Mouse (Mus musculus) embryonic facial prominence, embryonic 11.5 days (tissue): Measurements from ENCODE around the gene Cdc5l. TPM values are rescaled to one million over a fixed set of nuclear protein-coding genes. Genes with fewer than 3 reads are reported as not detected.

Experiments used
- ATAC-seq: fragments of 200-750 bp; cut with Nextera tagmentation; replicated peaks from 2 replicates; pipeline ENCODE4 v1.8.0; 2017; ENCODE audit warnings: low read depth; ENCODE audit not compliant: insufficient number of reproducible peaks, low FRiP score, low TSS enrichment
- DNase-seq: peaks from one replicate; pipeline ENCODE4 v3.0.0-alpha.2; 2015; ENCODE audit warnings: low spot score
- H3K27ac ChIP-seq: fragments of 300-500 bp; sonication (generic); replicated peaks from 2 replicates; pipeline ENCODE4 v1.5.1; 2014; ENCODE audit warnings: mild to moderate bottlenecking, low read depth, low read length, control low read depth
- H3K27me3 ChIP-seq: fragments of 300-500 bp; sonication (generic); 2 replicates; pipeline ENCODE4 v1.6.1; 2014; ENCODE audit warnings: mild to moderate bottlenecking, low read length, moderate library complexity, mixed read lengths; ENCODE audit not compliant: control insufficient read depth, insufficient read depth
- H3K36me3 ChIP-seq: fragments of 300-500 bp; sonication (generic); replicated peaks from 2 replicates; pipeline ENCODE4 v1.6.1; 2014; ENCODE audit warnings: low read depth, mild to moderate bottlenecking, low read length, moderate library complexity, mixed read lengths; ENCODE audit not compliant: control insufficient read depth, insufficient read depth
- H3K4me1 ChIP-seq: fragments of 300-500 bp; sonication (generic); 2 replicates; pipeline ENCODE4 v1.6.1; 2014; ENCODE audit warnings: low read length, mixed read lengths; ENCODE audit not compliant: control insufficient read depth, insufficient read depth
- H3K4me2 ChIP-seq: fragments of 300-500 bp; sonication (generic); 2 replicates; pipeline ENCODE4 v1.6.1; 2014; ENCODE audit warnings: low read depth, mild to moderate bottlenecking, control low read depth, low read length, moderate library complexity
- H3K4me3 ChIP-seq: fragments of 300-500 bp; sonication (generic); 2 replicates; pipeline ENCODE4 v1.5.1; 2014; ENCODE audit warnings: low read depth, low read length, control low read depth
- H3K9ac ChIP-seq: fragments of 300-500 bp; sonication (generic); replicated peaks from 2 replicates; pipeline ENCODE4 v1.6.1; 2014; ENCODE audit warnings: mild to moderate bottlenecking, control low read depth, low read length
- H3K9me3 ChIP-seq: fragments of 300-500 bp; sonication (generic); replicated peaks from 2 replicates; pipeline ENCODE4 v1.6.1; 2016; ENCODE audit warnings: mild to moderate bottlenecking, low read length, inconsistent platforms, mixed read lengths; ENCODE audit not compliant: control insufficient read depth
- WGBS: fragments of 180-500 bp; shearing (Covaris S2); extraction: QIAGEN DNeasy Blood & Tissue Kit; methylation state at CpG from one replicate; pipeline ENCODE4 v1.1.7; 2014; 5-methylcytosine and 5-hydroxymethylcytosine counted together
- polyA plus RNA-seq: library from polyadenylated mRNA; unstranded; fragments of >200 nt; fragmentation: Nextera tagmentation; extraction: Ambion mirVana; gene quantifications from 2 replicates; pipeline ENCODE4 v1.2.1, GENCODE M21; 2014

The Cdc5l gene
- polyA plus RNA-seq, 1 experiment from 2014 or later, result 97.6 TPM

GRCm38 (mm10) chr17:45468302-45468701 lies 34.8 kb upstream of the Cdc5l start:
- 81% methylated on average over 5 of the region's 5 CpGs for WGBS
- no peak overlapping the region for H3K27ac ChIP-seq
- DNase-seq (peak; percentile 4), ATAC-seq (no peak)
- no peaks in the 10 kb centered on the region for H3K4me1 ChIP-seq
- no peak overlapping the region for H3K4me3 ChIP-seq
- no peak overlapping the region for H3K4me2 ChIP-seq
- H3K36me3 ChIP-seq, result no peaks in the 10 kb centered on the region
- H3K9ac ChIP-seq, result no peak overlapping the region
- no peaks in the 10 kb centered on the region for H3K27me3 ChIP-seq
- H3K9me3 ChIP-seq, result no peaks in the 10 kb centered on the region

- Histone ChIP-seq H3K27ac (no peak overlapping the region), H3K9ac (no peak overlapping the region), H3K27me3 (no peaks in the 10 kb centered on the region), H3K9me3 (no peaks in the 10 kb centered on the region), H3K36me3 (no peaks in the 10 kb centered on the region), H3K4me3 (no peak overlapping the region), H3K4me2 (no peak overlapping the region), H3K4me1 (no peaks in the 10 kb centered on the region)
- 60% methylated on average over 2 of the region's 2 CpGs for WGBS
- no peak for ATAC-seq
- DNase-seq, result no peak
Measured at GRCm38 (mm10) chr17:45466701-45467100, 33.2 kb upstream of the Cdc5l start.

- ATAC-seq (no peak), DNase-seq (no peak)
- no peak overlapping the region for H3K9ac ChIP-seq
- WGBS, result 80% methylated on average over 9 of the region's 9 CpGs
- no peak overlapping the region for H3K27ac ChIP-seq
- H3K4me2 ChIP-seq, result no peak overlapping the region
- H3K27me3 ChIP-seq, result no peaks in the 10 kb centered on the region
- H3K36me3 ChIP-seq, result no peaks in the 10 kb centered on the region
- H3K9me3 ChIP-seq, result no peaks in the 10 kb centered on the region
- no peaks in the 10 kb centered on the region for H3K4me1 ChIP-seq
- H3K4me3 ChIP-seq, result no peak overlapping the region
Measured at GRCm38 (mm10) chr17:45464255-45464654, 30.7 kb upstream of the Cdc5l start.

- DNase-seq (no peak), ATAC-seq (no peak)
- Histone ChIP-seq H3K36me3 (no peaks in the 10 kb centered on the region), H3K4me3 (no peak overlapping the region), H3K9ac (no peak overlapping the region), H3K4me2 (no peak overlapping the region), H3K4me1 (no peaks in the 10 kb centered on the region), H3K9me3 (no peaks in the 10 kb centered on the region), H3K27ac (no peak overlapping the region), H3K27me3 (no peaks in the 10 kb centered on the region)
- 83% methylated on average over 4 of the region's 4 CpGs for WGBS
Measured at GRCm38 (mm10) chr17:45462506-45462905, 29.0 kb upstream of the Cdc5l start.

GRCm38 (mm10) chr17:45459062-45459461 lies 25.5 kb upstream of the Cdc5l start:
- Histone ChIP-seq H3K4me3 (no peak overlapping the region), H3K9me3 (no peaks in the 10 kb centered on the region), H3K36me3 (no peaks in the 10 kb centered on the region), H3K4me2 (no peak overlapping the region), H3K27me3 (no peaks in the 10 kb centered on the region), H3K27ac (no peak overlapping the region), H3K4me1 (no peaks in the 10 kb centered on the region), H3K9ac (no peak overlapping the region)
- no peak for DNase-seq
- no peak for ATAC-seq
- 91% methylated on average over 8 of the region's 8 CpGs for WGBS

GRCm38 (mm10) chr17:45458516-45458915 lies 25.0 kb upstream of the Cdc5l start:
- Histone ChIP-seq H3K9ac (no peak overlapping the region), H3K4me2 (no peak overlapping the region), H3K4me1 (no peaks in the 10 kb centered on the region), H3K36me3 (no peaks in the 10 kb centered on the region), H3K4me3 (no peak overlapping the region), H3K27ac (no peak overlapping the region), H3K27me3 (no peaks in the 10 kb centered on the region), H3K9me3 (no peaks in the 10 kb centered on the region)
- no peak for ATAC-seq
- 89% methylated on average over 4 of the region's 4 CpGs for WGBS
- no peak for DNase-seq

GRCm38 (mm10) chr17:45457487-45457886 lies 23.9 kb upstream of the Cdc5l start:
- H3K9me3 ChIP-seq, result no peaks in the 10 kb centered on the region
- H3K36me3 ChIP-seq, result no peaks in the 10 kb centered on the region
- DNase-seq, result no peak
- no peaks in the 10 kb centered on the region for H3K4me1 ChIP-seq
- WGBS, result 89% methylated on average over 5 of the region's 5 CpGs
- no peak overlapping the region for H3K4me3 ChIP-seq
- H3K4me2 ChIP-seq, result no peak overlapping the region
- ATAC-seq, result no peak
- H3K9ac ChIP-seq, result no peak overlapping the region
- H3K27me3 ChIP-seq, result no peaks in the 10 kb centered on the region
- H3K27ac ChIP-seq, result no peak overlapping the region

- H3K4me3 ChIP-seq, result no peak overlapping the region
- no peak overlapping the region for H3K9ac ChIP-seq
- H3K27ac ChIP-seq, result no peak overlapping the region
- no peaks in the 10 kb centered on the region for H3K27me3 ChIP-seq
- no peaks in the 10 kb centered on the region for H3K36me3 ChIP-seq
- ATAC-seq (no peak), DNase-seq (no peak)
- H3K4me2 ChIP-seq, result no peak overlapping the region
- 54% methylated on average over 13 of the region's 13 CpGs for WGBS
- no peaks in the 10 kb centered on the region for H3K9me3 ChIP-seq
- H3K4me1 ChIP-seq, result no peaks in the 10 kb centered on the region
Measured at GRCm38 (mm10) chr17:45456260-45457152, 23.0 kb upstream of the Cdc5l start.
